In the genomic region with DNA sequence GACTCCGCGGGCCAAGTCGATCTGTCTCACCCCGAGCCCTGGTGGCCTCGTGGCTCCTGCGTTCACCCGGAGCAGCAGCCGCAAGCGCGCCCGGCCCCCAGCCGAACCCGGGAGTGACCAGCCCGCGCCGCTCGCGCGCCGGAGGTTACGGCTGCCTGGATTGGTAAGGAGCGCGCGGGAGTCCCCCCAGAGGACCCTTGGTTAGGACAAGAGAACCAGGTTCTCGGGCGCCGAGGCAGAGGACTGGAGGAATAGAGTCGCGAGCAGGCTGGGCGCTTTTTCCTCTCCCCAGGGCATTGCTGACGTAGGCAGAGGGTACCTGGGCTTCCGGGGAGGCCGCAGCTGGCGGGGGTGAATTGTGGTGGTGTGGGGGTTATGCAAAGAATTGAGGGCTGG, we compare ENCODE assay signal across 8 mouse cellular contexts. TPM values are rescaled to one million over a fixed set of nuclear protein-coding genes. Genes with fewer than 3 reads are reported as not detected.
A peak's percentile ranks its signal among the peaks of the same experiment; 100 is the strongest.
DNase-seq lines count a peak whose midpoint lies in the region; ATAC-seq and TF ChIP-seq lines count a peak whose summit lies in the region.

No protein-coding gene starts in this region.

- H3K4me2 ChIP-seq in intestine, embryonic 15.5 days (replicated peaks): peak overlapping the region; percentile 70
- peak overlapping the region; percentile 86 for H3K4me2 ChIP-seq in neural tube, embryonic 14.5 days (ENCODE audit: low read depth, low read length)

- peaks cover 31% of the 10 kb centered on the region for H3K36me3 ChIP-seq in intestine, embryonic 15.5 days
- H3K36me3 ChIP-seq in neural tube, embryonic 14.5 days (ENCODE audit: control insufficient read depth, insufficient read depth, low read length): 0 out of 2 replicates have a peak, but pooled peaks cover 3% of the 10 kb centered on the region

- H3K9me3 ChIP-seq in intestine, embryonic 15.5 days: no peaks in the 10 kb centered on the region
- H3K9me3 ChIP-seq in neural tube, embryonic 14.5 days (ENCODE audit: control insufficient read depth, low read length): no peaks in the 10 kb centered on the region

- TF ChIP-seq CTCF in layer of hippocampus, adult 2 months (conservative IDR thresholded peaks at IDR 0.05): no peak
- no peak for TF ChIP-seq CTCF in cortical plate, adult 2 months (IDR thresholded peaks at IDR 0.05; ENCODE audit: extremely low read depth, insufficient read depth, low read length)

- no peaks in the 10 kb centered on the region for H3K27me3 ChIP-seq in intestine, embryonic 15.5 days (replicated peaks)
- no peaks in the 10 kb centered on the region for H3K27me3 ChIP-seq in neural tube, embryonic 14.5 days (ENCODE audit: control insufficient read depth, insufficient read depth, low read length)

- H3K27ac ChIP-seq in layer of hippocampus, adult 2 months: peak overlapping the region; percentile 12; the same call in 1 of the 2 replicates
- no peak overlapping the region for H3K27ac ChIP-seq in cortical plate, adult 2 months (ENCODE audit: insufficient read depth, low read length)
- H3K27ac ChIP-seq in intestine, embryonic 15.5 days: peak overlapping the region; percentile 90
- H3K27ac ChIP-seq in neural tube, embryonic 14.5 days (ENCODE audit: low read depth, low read length): peak overlapping the region; percentile 69

- peak overlapping the region; percentile 84 for H3K9ac ChIP-seq in intestine, embryonic 15.5 days
- peak overlapping the region; percentile 76 for H3K9ac ChIP-seq in neural tube, embryonic 14.5 days (replicated peaks; ENCODE audit: low read depth, low read length)

- intact Hi-C loops in left cerebral cortex, postnatal 4 days (cut with DNase I): no loop called here

- no peak for DNase-seq in layer of hippocampus, adult 2 months (ENCODE audit: low spot score in 2 of 2)
- no peak for DNase-seq in layer of hippocampus, postnatal 14 days (ENCODE audit: low spot score in 2 of 2)
- no peak for DNase-seq in right cerebral cortex, postnatal 25 days
- DNase-seq in left cerebral cortex, postnatal 4 days: no peak
- DNase-seq in embryo, embryonic 10.5 days (ENCODE audit: low spot score): no peak

- peak; percentile 42 for ATAC-seq in intestine, embryonic 15.5 days
- peak; percentile 63 for ATAC-seq in neural tube, embryonic 14.5 days (ENCODE audit: low read depth)

- 1% methylated on average over 34 of the region's 34 CpGs for WGBS in intestine, embryonic 15.5 days
- under 1% methylated on average over 34 of the region's 34 CpGs for WGBS in neural tube, embryonic 14.5 days

- peaks cover 2% of the 10 kb centered on the region; the same call in 1 of the 2 replicates for H3K4me1 ChIP-seq in cortical plate, adult 2 months (ENCODE audit: control insufficient read depth, insufficient read depth, low read length)
- H3K4me1 ChIP-seq in intestine, embryonic 15.5 days (replicated peaks): peaks cover 25% of the 10 kb centered on the region
- H3K4me1 ChIP-seq in neural tube, embryonic 14.5 days (ENCODE audit: control insufficient read depth, insufficient read depth, low read length): peaks cover 7% of the 10 kb centered on the region

- TF ChIP-seq POLR2A in cortical plate, adult 2 months (IDR thresholded peaks at IDR 0.05; ENCODE audit: extremely low read depth, insufficient read depth, low read length): no peak

- H3K4me3 ChIP-seq in layer of hippocampus, adult 2 months: peak overlapping the region; percentile 83
- H3K4me3 ChIP-seq in cortical plate, adult 2 months (ENCODE audit: insufficient read depth, low read length): peak overlapping the region; percentile 53
- peak overlapping the region; percentile 81 for H3K4me3 ChIP-seq in intestine, embryonic 15.5 days (replicated peaks)
- H3K4me3 ChIP-seq in neural tube, embryonic 14.5 days (ENCODE audit: low read depth, low read length): peak overlapping the region; percentile 73

RNA-seq across cellular contexts. Expression of a gene that starts 0.3 kb away (rescaled TPM):
- total RNA-seq in layer of hippocampus, adult 2 months (2021): 1 to 10 TPM; 1.3 to 1.6 TPM
- total RNA-seq in layer of hippocampus, postnatal 14 days (2021): 1 to 10 TPM; 2.0 to 2.9 TPM
- 2.8 and 3.2 TPM in 2 replicates for polyA plus RNA-seq in cortical plate, adult 2 months (2012; rRNA removed)
- 40.3 and 41.8 TPM in 2 replicates for polyA plus RNA-seq in intestine, embryonic 15.5 days (2015; fragmentation: Nextera tagmentation; extraction: Ambion mirVana)
- polyA plus RNA-seq in neural tube, embryonic 14.5 days (2014; fragmentation: Nextera tagmentation; extraction: Ambion mirVana): 4.7 TPM in 2 replicates
- total RNA-seq in left cerebral cortex, postnatal 4 days (2021): 1 to 10 TPM; 5.9 to 6.9 TPM

RNA-seq across cellular contexts. Expression of a gene that starts 8.6 kb away (rescaled TPM):
- 10 to 100 TPM; 60.7 to 62.3 TPM for total RNA-seq in layer of hippocampus, adult 2 months (2021)
- 10 to 100 TPM; 74.0 to 82.4 TPM for total RNA-seq in layer of hippocampus, postnatal 14 days (2021)
- polyA plus RNA-seq in cortical plate, adult 2 months (2012; rRNA removed): 60.1 and 61.0 TPM in 2 replicates
- 545 and 612 TPM in 2 replicates for polyA plus RNA-seq in intestine, embryonic 15.5 days (2015; fragmentation: Nextera tagmentation; extraction: Ambion mirVana)
- polyA plus RNA-seq in neural tube, embryonic 14.5 days (2014; fragmentation: Nextera tagmentation; extraction: Ambion mirVana): 170 and 179 TPM in 2 replicates
- 100 to 1,000 TPM; 101 to 102 TPM for total RNA-seq in left cerebral cortex, postnatal 4 days (2021)

RNA-seq across cellular contexts. Expression of a gene that starts 17.0 kb away (rescaled TPM):
- total RNA-seq in layer of hippocampus, adult 2 months (2021): 1 to 10 TPM; 3.1 to 5.5 TPM
- total RNA-seq in layer of hippocampus, postnatal 14 days (2021): 1 to 10 TPM; 5.1 to 6.5 TPM
- 7.6 and 7.7 TPM in 2 replicates for polyA plus RNA-seq in cortical plate, adult 2 months (2012; rRNA removed)
- polyA plus RNA-seq in intestine, embryonic 15.5 days (2015; fragmentation: Nextera tagmentation; extraction: Ambion mirVana): 10.8 and 12.2 TPM in 2 replicates
- polyA plus RNA-seq in neural tube, embryonic 14.5 days (2014; fragmentation: Nextera tagmentation; extraction: Ambion mirVana): 1.2 and 3.0 TPM in 2 replicates
- total RNA-seq in left cerebral cortex, postnatal 4 days (2021): 10 to 100 TPM; 19.9 to 20.6 TPM

RNA-seq across cellular contexts. Expression of a gene that starts 43.2 kb away (rescaled TPM):
- 10 to 100 TPM; 11.8 to 13.9 TPM for total RNA-seq in layer of hippocampus, adult 2 months (2021)
- 10 to 100 TPM; 10.9 to 11.0 TPM for total RNA-seq in layer of hippocampus, postnatal 14 days (2021)
- 7.2 and 8.8 TPM in 2 replicates for polyA plus RNA-seq in cortical plate, adult 2 months (2012; rRNA removed)
- 17.1 and 18.8 TPM in 2 replicates for polyA plus RNA-seq in intestine, embryonic 15.5 days (2015; fragmentation: Nextera tagmentation; extraction: Ambion mirVana)
- polyA plus RNA-seq in neural tube, embryonic 14.5 days (2014; fragmentation: Nextera tagmentation; extraction: Ambion mirVana): 6.9 and 7.1 TPM in 2 replicates
- 10 to 100 TPM; 10.3 to 10.7 TPM for total RNA-seq in left cerebral cortex, postnatal 4 days (2021)

RNA-seq across cellular contexts. Expression of a gene that starts 43.3 kb away (rescaled TPM):
- 10 to 100 TPM; 77.3 to 88.6 TPM for total RNA-seq in layer of hippocampus, adult 2 months (2021)
- 10 to 100 TPM; 75.0 to 78.4 TPM for total RNA-seq in layer of hippocampus, postnatal 14 days (2021)
- polyA plus RNA-seq in cortical plate, adult 2 months (2012; rRNA removed): 133 and 157 TPM in 2 replicates
- polyA plus RNA-seq in intestine, embryonic 15.5 days (2015; fragmentation: Nextera tagmentation; extraction: Ambion mirVana): 58.0 and 76.0 TPM in 2 replicates
- 119 and 150 TPM in 2 replicates for polyA plus RNA-seq in neural tube, embryonic 14.5 days (2014; fragmentation: Nextera tagmentation; extraction: Ambion mirVana)
- total RNA-seq in left cerebral cortex, postnatal 4 days (2021): 10 to 100 TPM; 63.8 to 74.6 TPM
